Mouse (Mus musculus) liver, adult (tissue): ENCODE results near the gene Unc79.

ENCODE experiments used
- GATA4 ChIP-seq: IDR thresholded peaks from 2 replicates; pipeline ENCODE4 v1.6.1; 2014; ENCODE audit warnings: mild to moderate bottlenecking, low read length; ENCODE audit not compliant: insufficient replicate concordance

Unc79 gene

GRCm38 (mm10) chr12:103209581-103209980 is 260.9 kb downstream of the Unc79 start:
- TF ChIP-seq GATA4: no peak

GRCm38 (mm10) chr12:103211078-103211477 is 262.4 kb downstream of the Unc79 start:
- no peak for TF ChIP-seq GATA4

- TF ChIP-seq GATA4: no peak
Observed at GRCm38 (mm10) chr12:103213591-103213990, 264.9 kb downstream of the Unc79 start.

- TF ChIP-seq GATA4: no peak
Observed at GRCm38 (mm10) chr12:103214270-103214669, 265.6 kb downstream of the Unc79 start.

- TF ChIP-seq GATA4: no peak
Observed at GRCm38 (mm10) chr12:103214797-103215196, 266.1 kb downstream of the Unc79 start.

GRCm38 (mm10) chr12:103215877-103216610 is 267.4 kb downstream of the Unc79 start:
- no peak for TF ChIP-seq GATA4

GRCm38 (mm10) chr12:103223671-103224070 is 275.0 kb downstream of the Unc79 start:
- no peak for TF ChIP-seq GATA4

- no peak for TF ChIP-seq GATA4
Observed at GRCm38 (mm10) chr12:103226121-103226520, 277.5 kb downstream of the Unc79 start.

GRCm38 (mm10) chr12:103229058-103229457 is 280.4 kb downstream of the Unc79 start:
- no peak for TF ChIP-seq GATA4
